Mouse (Mus musculus) midbrain, embryonic 11.5 days (tissue): Measurements from ENCODE around the gene Nedd9. TPM values are rescaled to one million over a fixed set of nuclear protein-coding genes. Genes with fewer than 3 reads are reported as not detected.

ENCODE experiments used
- ATAC-seq: fragments of 200-750 bp; cut with Nextera tagmentation; 2 replicates; pipeline ENCODE4 v1.8.0; 2017; ENCODE audit warnings: moderate TSS enrichment, moderate library complexity; ENCODE audit not compliant: low FRiP score
- DNase-seq: peaks from one replicate; pipeline ENCODE4 v3.0.0; 2015; ENCODE audit warnings: low spot score; ENCODE audit errors: missing footprints
- H3K27ac ChIP-seq: fragments of 300-500 bp; sonication (generic); 2 replicates; pipeline ENCODE4 v1.5.1; 2014; ENCODE audit warnings: low read depth, low read length
- H3K27me3 ChIP-seq: fragments of 300-500 bp; sonication (generic); 2 replicates; pipeline ENCODE4 v1.6.1; 2014; ENCODE audit warnings: mild to moderate bottlenecking, low read length, moderate library complexity, mixed read lengths; ENCODE audit not compliant: control insufficient read depth, insufficient read depth
- H3K36me3 ChIP-seq: fragments of 300-500 bp; sonication (generic); 2 replicates; pipeline ENCODE4 v1.6.1; 2014; ENCODE audit warnings: mild to moderate bottlenecking, low read length, moderate library complexity, mixed read lengths; ENCODE audit not compliant: control insufficient read depth, insufficient read depth
- H3K4me1 ChIP-seq: fragments of 300-500 bp; sonication (generic); 2 replicates; pipeline ENCODE4 v1.6.1; 2014; ENCODE audit warnings: low read length; ENCODE audit not compliant: control insufficient read depth, insufficient read depth
- H3K4me2 ChIP-seq: fragments of 300-500 bp; sonication (generic); 2 replicates; pipeline ENCODE4 v1.6.1; 2014; ENCODE audit warnings: mild to moderate bottlenecking, moderate library complexity
- H3K4me3 ChIP-seq: fragments of 300-500 bp; sonication (generic); 2 replicates; pipeline ENCODE4 v1.5.1; 2014; ENCODE audit warnings: low read depth, low read length
- H3K9ac ChIP-seq: fragments of 300-500 bp; sonication (generic); 2 replicates; pipeline ENCODE4 v1.6.1; 2014; ENCODE audit warnings: low read length
- H3K9me3 ChIP-seq: fragments of 300-500 bp; sonication (generic); 2 replicates; pipeline ENCODE4 v1.6.1; 2016; ENCODE audit warnings: low read length; ENCODE audit not compliant: control insufficient read depth
- WGBS: fragments of 180-500 bp; shearing (Covaris S2); extraction: QIAGEN DNeasy Blood & Tissue Kit; methylation state at CpG from one replicate; pipeline ENCODE4 v1.1.7; 2014; 5-methylcytosine and 5-hydroxymethylcytosine counted together
- polyA plus RNA-seq: library from polyadenylated mRNA; unstranded; fragments of >200 nt; fragmentation: Nextera tagmentation; extraction: Ambion mirVana; gene quantifications from 2 replicates; pipeline ENCODE4 v1.2.1, GENCODE M21; 2014

The Nedd9 gene
- polyA plus RNA-seq, 1 experiment from 2014 or later = 18.5 TPM

DNA sequence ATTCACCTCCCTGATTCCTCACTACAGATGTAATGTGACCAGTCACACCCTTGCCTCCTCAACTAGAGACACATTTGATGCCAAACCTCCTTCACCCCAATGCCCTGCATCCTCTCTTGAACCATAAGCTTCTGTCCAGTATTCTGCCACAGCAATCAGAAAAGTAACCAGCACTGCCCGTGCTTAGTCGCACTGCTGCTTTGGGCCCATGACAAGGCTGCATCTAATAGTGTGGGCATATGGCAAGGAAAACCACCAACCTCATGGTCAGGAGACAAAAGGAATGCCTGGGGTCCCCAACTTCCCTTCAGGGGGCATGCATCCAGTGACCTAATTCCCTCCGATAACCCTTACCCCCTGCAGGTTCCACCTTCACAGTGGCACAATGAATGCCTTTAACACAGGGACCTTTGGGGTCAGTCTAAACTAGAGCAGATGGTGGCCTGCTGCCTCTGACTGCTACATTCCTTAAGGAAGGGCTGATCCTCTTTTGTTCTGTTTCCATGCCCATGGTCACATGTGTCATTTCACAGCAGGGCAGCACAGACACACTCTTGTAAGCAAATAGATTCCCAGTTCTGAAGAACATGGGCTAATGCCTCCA, 4.7 kb downstream of the Nedd9 start:
- Histone ChIP-seq H3K9me3 (no peaks in the 10 kb centered on the region), H3K27ac (no peak overlapping the region), H3K4me3 (no peak overlapping the region), H3K9ac (no peak overlapping the region), H3K4me2 (no peak overlapping the region), H3K4me1 (peaks cover 5% of the 10 kb centered on the region; the same call in 1 of the 2 replicates), H3K27me3 (no peaks in the 10 kb centered on the region), H3K36me3 (no peaks in the 10 kb centered on the region)
- 20% methylated on average over 3 of the region's 3 CpGs for WGBS
- peak; percentile 89 for DNase-seq
- peak; percentile 77 for ATAC-seq

- ATAC-seq = no peak
- Histone ChIP-seq H3K9me3 (no peaks in the 10 kb centered on the region), H3K27me3 (no peaks in the 10 kb centered on the region)
These were observed 7.3 kb downstream of the Nedd9 start for GRCm38 (mm10) chr13:41479737-41480435.

DNA sequence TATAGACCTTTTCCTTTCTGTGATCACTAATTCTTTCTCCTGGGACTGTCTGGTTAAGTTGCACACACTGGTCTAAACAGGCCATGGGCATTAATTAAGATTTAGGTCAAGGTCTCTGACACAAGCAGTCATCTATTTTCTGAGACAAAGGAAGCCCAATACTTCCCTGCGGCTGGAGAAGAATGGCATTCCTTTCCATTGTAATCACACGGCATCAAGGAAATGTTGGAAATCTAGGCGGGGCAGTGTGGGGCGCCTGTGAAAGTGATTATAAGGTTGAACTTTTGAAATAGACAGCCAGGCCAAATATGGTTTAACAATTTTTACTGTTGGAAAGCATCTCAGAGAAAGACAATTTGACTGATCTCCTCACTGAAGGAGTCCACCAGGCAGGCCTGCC, 10.9 kb downstream of the Nedd9 start:
- Histone ChIP-seq H3K9me3 (no peaks in the 10 kb centered on the region), H3K4me1 (no peaks in the 10 kb centered on the region), H3K27ac (no peak overlapping the region), H3K27me3 (no peaks in the 10 kb centered on the region), H3K9ac (no peak overlapping the region), H3K4me3 (no peak overlapping the region), H3K4me2 (no peak overlapping the region), H3K36me3 (no peaks in the 10 kb centered on the region)
- WGBS = 44% methylated on average over 4 of the region's 4 CpGs
- DNase-seq = peak; percentile 82
- no peak for ATAC-seq

More at GRCm38 (mm10) chr13:41479737-41480435, 7.3 kb downstream of the Nedd9 start:
- Histone ChIP-seq H3K9ac (no peak overlapping the region), H3K4me3 (no peak overlapping the region), H3K36me3 (no peaks in the 10 kb centered on the region), H3K27ac (no peak overlapping the region), H3K4me1 (peaks cover 5% of the 10 kb centered on the region; the same call in 1 of the 2 replicates), H3K4me2 (no peak overlapping the region)
- peak; percentile 53 for DNase-seq
- 80% methylated on average over 11 of the region's 15 CpGs for WGBS

DNA sequence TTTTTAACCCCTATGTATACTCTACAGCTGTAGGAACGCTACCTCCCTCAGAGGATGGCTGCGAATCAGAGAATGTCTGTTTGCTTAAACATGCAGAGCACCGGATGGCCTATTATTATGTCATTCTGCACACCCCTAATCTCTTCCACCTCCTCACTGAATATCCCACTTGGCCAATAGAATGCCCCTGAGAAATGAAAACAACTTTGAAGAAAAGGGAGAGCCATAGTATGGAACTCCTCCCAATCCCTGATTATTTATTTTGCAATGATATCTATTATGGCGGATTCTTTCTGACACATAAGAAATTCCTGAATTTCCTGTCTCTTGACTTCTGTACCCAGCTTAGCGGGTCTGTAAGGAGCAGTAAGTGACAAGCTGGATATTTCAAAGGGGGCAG, 12.8 kb downstream of the Nedd9 start:
- no peak overlapping the region for H3K4me2 ChIP-seq
- H3K27me3 ChIP-seq = no peaks in the 10 kb centered on the region
- no peak overlapping the region for H3K4me3 ChIP-seq
- no peak overlapping the region for H3K27ac ChIP-seq
- no peaks in the 10 kb centered on the region for H3K9me3 ChIP-seq
- ATAC-seq = no peak
- H3K36me3 ChIP-seq = no peaks in the 10 kb centered on the region
- DNase-seq = no peak
- 83% methylated on average over 5 of the region's 5 CpGs for WGBS
- H3K9ac ChIP-seq = no peak overlapping the region
- H3K4me1 ChIP-seq = no peaks in the 10 kb centered on the region

DNA sequence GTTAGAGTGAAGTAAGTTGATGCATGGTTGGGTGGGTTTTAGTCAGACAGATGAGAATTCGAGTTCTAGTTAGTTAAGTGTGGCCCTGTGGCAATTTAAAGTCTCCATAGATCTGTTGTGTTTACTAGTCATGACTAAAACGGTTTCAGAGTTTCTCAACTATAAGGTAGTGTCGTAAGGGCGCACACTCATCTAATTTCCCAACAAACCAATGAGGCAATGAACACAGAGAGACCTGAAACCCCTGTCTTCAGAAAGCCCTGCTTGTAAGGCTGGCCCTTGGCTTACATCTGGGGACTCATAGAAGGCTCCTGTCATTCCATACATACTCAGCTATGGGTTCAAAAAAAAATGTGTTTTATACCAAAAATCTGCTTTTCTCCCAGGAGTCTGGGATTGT, 13.7 kb downstream of the Nedd9 start:
- DNase-seq (no peak), ATAC-seq (no peak)
- Histone ChIP-seq H3K9ac (no peak overlapping the region), H3K36me3 (no peaks in the 10 kb centered on the region), H3K4me1 (no peaks in the 10 kb centered on the region), H3K4me3 (no peak overlapping the region), H3K27me3 (no peaks in the 10 kb centered on the region), H3K9me3 (no peaks in the 10 kb centered on the region), H3K27ac (no peak overlapping the region), H3K4me2 (no peak overlapping the region)
- WGBS = 89% methylated on average over 4 of the region's 4 CpGs

GRCm38 (mm10) chr13:41472878-41473424, 14.2 kb downstream of the Nedd9 start:
- WGBS = 88% methylated on average over 5 of the region's 5 CpGs
- peak; percentile 54 for DNase-seq
- Histone ChIP-seq H3K36me3 (no peaks in the 10 kb centered on the region), H3K27me3 (no peaks in the 10 kb centered on the region), H3K4me2 (no peak overlapping the region), H3K9me3 (no peaks in the 10 kb centered on the region), H3K27ac (no peak overlapping the region), H3K4me3 (no peak overlapping the region), H3K9ac (no peak overlapping the region), H3K4me1 (no peaks in the 10 kb centered on the region)
- ATAC-seq = no peak

GRCm38 (mm10) chr13:41468277-41468676, 18.9 kb downstream of the Nedd9 start:
- 80% methylated on average over 5 of the region's 5 CpGs for WGBS
- ATAC-seq = no peak
- no peak overlapping the region for H3K4me2 ChIP-seq
- no peaks in the 10 kb centered on the region for H3K4me1 ChIP-seq
- no peaks in the 10 kb centered on the region for H3K36me3 ChIP-seq
- DNase-seq = no peak
- H3K4me3 ChIP-seq = no peak overlapping the region
- no peak overlapping the region for H3K27ac ChIP-seq
- H3K9ac ChIP-seq = no peak overlapping the region
- no peaks in the 10 kb centered on the region for H3K27me3 ChIP-seq
- no peaks in the 10 kb centered on the region for H3K9me3 ChIP-seq

DNA sequence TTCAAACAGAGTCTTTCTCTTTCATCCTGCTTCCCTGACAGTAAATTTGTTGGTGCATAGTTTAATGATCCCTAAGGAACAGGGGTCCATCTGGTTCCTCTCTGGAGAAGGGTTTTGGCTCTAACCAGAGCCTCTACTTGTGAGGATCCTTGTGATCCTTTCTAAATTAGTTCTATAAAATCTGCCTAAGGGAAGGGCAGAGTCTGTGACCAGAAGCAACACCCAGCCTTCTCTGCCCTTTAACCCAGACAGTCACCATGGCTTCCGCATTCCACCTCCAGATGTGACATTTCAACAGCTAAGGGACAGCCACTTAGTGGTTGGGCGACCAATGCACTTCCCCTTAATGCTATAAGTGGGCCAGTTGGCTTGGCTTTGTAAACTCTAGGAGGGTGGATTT, 20.1 kb downstream of the Nedd9 start:
- H3K36me3 ChIP-seq = no peaks in the 10 kb centered on the region
- 75% methylated on average over 2 of the region's 2 CpGs for WGBS

GRCm38 (mm10) chr13:41466616-41467015, 20.5 kb downstream of the Nedd9 start:
- no peaks in the 10 kb centered on the region for H3K4me1 ChIP-seq
- no peak overlapping the region for H3K9ac ChIP-seq
- DNase-seq (no peak), ATAC-seq (no peak)
- no peak overlapping the region for H3K27ac ChIP-seq
- 84% methylated on average over 4 of the region's 4 CpGs for WGBS
- H3K27me3 ChIP-seq = no peaks in the 10 kb centered on the region
- H3K9me3 ChIP-seq = no peaks in the 10 kb centered on the region
- no peak overlapping the region for H3K4me2 ChIP-seq
- no peaks in the 10 kb centered on the region for H3K36me3 ChIP-seq
- H3K4me3 ChIP-seq = no peak overlapping the region

More for the DNA sequence above, 20.1 kb downstream of the Nedd9 start:
- H3K27me3 ChIP-seq = no peaks in the 10 kb centered on the region
- H3K27ac ChIP-seq = no peak overlapping the region
- H3K4me3 ChIP-seq = no peak overlapping the region
- no peak for ATAC-seq
- H3K4me1 ChIP-seq = no peaks in the 10 kb centered on the region
- no peak overlapping the region for H3K4me2 ChIP-seq
- no peaks in the 10 kb centered on the region for H3K9me3 ChIP-seq
- no peak for DNase-seq
- H3K9ac ChIP-seq = no peak overlapping the region
